Mouse (Mus musculus) liver, postnatal 0 days (tissue): ENCODE data around the gene Artn. TPM values are rescaled to one million over a fixed set of nuclear protein-coding genes. Genes with fewer than 3 reads are reported as not detected.

Source experiments
- ATAC-seq: fragments of 200-750 bp; cut with Nextera tagmentation; 2 replicates; pipeline ENCODE4 v1.8.0; 2017; ENCODE audit warnings: mild to moderate bottlenecking, moderate library complexity
- DNase-seq: peaks from one replicate; pipeline ENCODE4 v3.0.0-alpha.2; 2016
- H3K27ac ChIP-seq: fragments of 300-500 bp; sonication (generic); 2 replicates; pipeline ENCODE4 v1.5.1; 2014; ENCODE audit warnings: antibody characterized with exemption, moderate library complexity, mild to moderate bottlenecking, low read depth
- H3K27me3 ChIP-seq: fragments of 300-500 bp; sonication (generic); 2 replicates; pipeline ENCODE4 v1.6.1; 2014; ENCODE audit warnings: low read length, control low read depth, mixed read lengths; ENCODE audit not compliant: insufficient read depth
- H3K36me3 ChIP-seq: fragments of 300-500 bp; sonication (generic); replicated peaks from 2 replicates; pipeline ENCODE4 v1.6.1; 2014; ENCODE audit warnings: mild to moderate bottlenecking, control low read depth, low read length, moderate library complexity, mixed read lengths; ENCODE audit not compliant: insufficient read depth
- H3K4me1 ChIP-seq: fragments of 300-500 bp; sonication (generic); 2 replicates; pipeline ENCODE4 v1.6.1; 2014; ENCODE audit warnings: antibody characterized with exemption, mild to moderate bottlenecking, control low read depth; ENCODE audit not compliant: insufficient read depth
- H3K4me2 ChIP-seq: fragments of 300-500 bp; sonication (generic); 2 replicates; pipeline ENCODE4 v1.6.1; 2014; ENCODE audit warnings: low read depth, mild to moderate bottlenecking, low read length, moderate library complexity, mixed read lengths
- H3K4me3 ChIP-seq: fragments of 300-500 bp; sonication (generic); 2 replicates; pipeline ENCODE4 v1.5.1; 2014; ENCODE audit warnings: low read depth, low read length
- H3K9ac ChIP-seq: fragments of 300-500 bp; sonication (generic); replicated peaks from 2 replicates; pipeline ENCODE4 v1.6.1; 2014; ENCODE audit warnings: mild to moderate bottlenecking, moderate library complexity
- H3K9me3 ChIP-seq: fragments of 300-500 bp; sonication (generic); 2 replicates; pipeline ENCODE4 v1.6.1; 2016; ENCODE audit warnings: mild to moderate bottlenecking, control low read depth, low read length, mixed read lengths
- CTCF ChIP-seq: sonication (generic); IDR thresholded peaks from 2 replicates; pipeline ENCODE4 v1.5.1; 2016; ENCODE audit warnings: antibody characterized with exemption, low read depth
- EP300 ChIP-seq: IDR thresholded peaks from 2 replicates; pipeline ENCODE4 v1.6.1; 2016; ENCODE audit warnings: antibody characterized with exemption, low read depth, mild to moderate bottlenecking
- WGBS: fragments of 180-500 bp; shearing (Covaris S2); extraction: QIAGEN DNeasy Blood & Tissue Kit; methylation state at CpG from one replicate; pipeline ENCODE4 v1.1.7; 2014; ENCODE audit not compliant: insufficient replicate concordance; 5-methylcytosine and 5-hydroxymethylcytosine counted together
- polyA plus RNA-seq: library from polyadenylated mRNA; unstranded; fragments of >200 nt; fragmentation: Nextera tagmentation; extraction: Ambion mirVana; gene quantifications from 2 replicates; pipeline ENCODE4 v1.2.1, GENCODE M21; 2015

Artn gene
- polyA plus RNA-seq, 1 experiment from 2014 or later = 0.88 TPM

GRCm38 (mm10) chr4:117904094-117904493 is 25.5 kb downstream of the Artn start:
- Histone ChIP-seq H3K36me3 (peaks cover 54% of the 10 kb centered on the region), H3K4me1 (no peaks in the 10 kb centered on the region), H3K4me2 (no peak overlapping the region), H3K4me3 (no peak overlapping the region), H3K27ac (no peak overlapping the region), H3K9ac (no peak overlapping the region), H3K27me3 (no peaks in the 10 kb centered on the region), H3K9me3 (no peaks in the 10 kb centered on the region)
- no peak for ATAC-seq
- 87% methylated on average over 10 of the region's 10 CpGs for WGBS
- no peak for DNase-seq
- no peak for TF ChIP-seq EP300

GRCm38 (mm10) chr4:117898111-117898510 is 31.5 kb downstream of the Artn start:
- no peak for ATAC-seq
- H3K4me1 ChIP-seq = no peaks in the 10 kb centered on the region
- 66% methylated on average over 3 of the region's 3 CpGs for WGBS
- no peak for TF ChIP-seq CTCF
- H3K4me2 ChIP-seq = no peak overlapping the region
- no peak overlapping the region for H3K27ac ChIP-seq
- no peak overlapping the region for H3K9ac ChIP-seq
- peaks cover 43% of the 10 kb centered on the region for H3K36me3 ChIP-seq
- H3K4me3 ChIP-seq = no peak overlapping the region
- H3K27me3 ChIP-seq = no peaks in the 10 kb centered on the region
- H3K9me3 ChIP-seq = no peaks in the 10 kb centered on the region
- DNase-seq = no peak

- no peak overlapping the region for H3K27ac ChIP-seq
- no peak for DNase-seq
- TF ChIP-seq CTCF = no peak
- no peak for TF ChIP-seq EP300
- no peak overlapping the region for H3K4me2 ChIP-seq
- H3K9ac ChIP-seq = no peak overlapping the region
- H3K4me3 ChIP-seq = no peak overlapping the region
- peaks cover 23% of the 10 kb centered on the region for H3K36me3 ChIP-seq
- no peak for ATAC-seq
- peaks cover 5% of the 10 kb centered on the region for H3K4me1 ChIP-seq
- no peaks in the 10 kb centered on the region for H3K27me3 ChIP-seq
- WGBS = 85% methylated on average over 6 of the region's 6 CpGs
- no peaks in the 10 kb centered on the region for H3K9me3 ChIP-seq
Observed at GRCm38 (mm10) chr4:117896031-117896430, 33.5 kb downstream of the Artn start.

GRCm38 (mm10) chr4:117895339-117895738 is 34.2 kb downstream of the Artn start:
- H3K9me3 ChIP-seq = no peaks in the 10 kb centered on the region
- H3K4me1 ChIP-seq = peaks cover 7% of the 10 kb centered on the region
- WGBS = 79% methylated on average over 7 of the region's 7 CpGs
- H3K27ac ChIP-seq = no peak overlapping the region
- no peaks in the 10 kb centered on the region for H3K27me3 ChIP-seq
- H3K4me2 ChIP-seq = no peak overlapping the region
- no peak for ATAC-seq
- H3K9ac ChIP-seq = no peak overlapping the region
- TF ChIP-seq EP300 (no peak), CTCF (no peak)
- no peak overlapping the region for H3K4me3 ChIP-seq
- no peak for DNase-seq
- H3K36me3 ChIP-seq = peaks cover 18% of the 10 kb centered on the region

GRCm38 (mm10) chr4:117894601-117895000 is 35.0 kb downstream of the Artn start:
- H3K4me1 ChIP-seq = peaks cover 7% of the 10 kb centered on the region
- ATAC-seq = no peak
- no peak for DNase-seq
- no peak overlapping the region for H3K27ac ChIP-seq
- H3K36me3 ChIP-seq = peaks cover 19% of the 10 kb centered on the region
- no peaks in the 10 kb centered on the region for H3K27me3 ChIP-seq
- no peaks in the 10 kb centered on the region for H3K9me3 ChIP-seq
- H3K4me2 ChIP-seq = no peak overlapping the region
- WGBS = 87% methylated on average over 8 of the region's 8 CpGs
- H3K4me3 ChIP-seq = no peak overlapping the region
- H3K9ac ChIP-seq = no peak overlapping the region
- TF ChIP-seq EP300 (no peak), CTCF (no peak)

- DNase-seq = peak; percentile 71
- Histone ChIP-seq H3K4me1 (peaks cover 7% of the 10 kb centered on the region), H3K4me2 (no peak overlapping the region), H3K27ac (no peak overlapping the region), H3K9me3 (no peaks in the 10 kb centered on the region), H3K27me3 (no peaks in the 10 kb centered on the region), H3K4me3 (no peak overlapping the region), H3K36me3 (peaks cover 13% of the 10 kb centered on the region), H3K9ac (no peak overlapping the region)
- WGBS = 23% methylated on average over 9 of the region's 9 CpGs
- TF ChIP-seq CTCF (no peak), EP300 (no peak)
- no peak for ATAC-seq
Observed at GRCm38 (mm10) chr4:117893376-117893775, 36.2 kb downstream of the Artn start.

GRCm38 (mm10) chr4:117891738-117892161 is 37.8 kb downstream of the Artn start, which contains the start of gene Dph2:
Gene Dph2, minus strand, starts transcription at chr4:117892032.
- Histone ChIP-seq H3K27me3 (no peaks in the 10 kb centered on the region), H3K36me3 (peaks cover 13% of the 10 kb centered on the region), H3K9ac (peak within 1 kb of the TSS; percentile 61), H3K4me2 (peak within 1 kb of the TSS; percentile 96), H3K27ac (0 out of 2 replicates have a peak within 1 kb of the TSS, but pooled peaks have one; percentile 2), H3K4me1 (peaks cover 11% of the 10 kb centered on the region), H3K9me3 (no peaks in the 10 kb centered on the region), H3K4me3 (peak within 1 kb of the TSS; percentile 74)
- TF ChIP-seq CTCF (no peak), EP300 (no peak)
- peak; percentile 85 for DNase-seq
- under 1% methylated on average over 21 of the region's 21 CpGs for WGBS
- peak; percentile 83 for ATAC-seq
